Mouse (Mus musculus) neural tube, embryonic 14.5 days (tissue): ENCODE results near the gene Cfap61. TPM values are rescaled to one million over a fixed set of nuclear protein-coding genes. Genes with fewer than 3 reads are reported as not detected.

Source experiments
- ATAC-seq: fragments of 200-750 bp; cut with Nextera tagmentation; 2 replicates; pipeline ENCODE4 v1.8.0; 2017; ENCODE audit warnings: low read depth, mild to moderate bottlenecking, moderate TSS enrichment, moderate library complexity
- H3K27ac ChIP-seq: fragments of 300-500 bp; sonication (generic); 2 replicates; pipeline ENCODE4 v1.5.1; 2014; ENCODE audit warnings: low read depth, mild to moderate bottlenecking, control low read depth, low read length, moderate library complexity, mixed read lengths
- H3K27me3 ChIP-seq: fragments of 300-500 bp; sonication (generic); 2 replicates; pipeline ENCODE4 v1.6.1; 2014; ENCODE audit warnings: low read length; ENCODE audit not compliant: control insufficient read depth, insufficient read depth
- H3K36me3 ChIP-seq: fragments of 300-500 bp; sonication (generic); 2 replicates; pipeline ENCODE4 v1.6.1; 2014; ENCODE audit warnings: low read length, mixed read lengths; ENCODE audit not compliant: control insufficient read depth, insufficient read depth
- H3K4me1 ChIP-seq: fragments of 300-500 bp; sonication (generic); 2 replicates; pipeline ENCODE4 v1.6.1; 2014; ENCODE audit warnings: low read length; ENCODE audit not compliant: control insufficient read depth, insufficient read depth
- H3K4me2 ChIP-seq: fragments of 300-500 bp; sonication (generic); 2 replicates; pipeline ENCODE4 v1.6.1; 2014; ENCODE audit warnings: mild to moderate bottlenecking, low read depth, low read length, control low read depth
- H3K4me3 ChIP-seq: fragments of 300-500 bp; sonication (generic); 2 replicates; pipeline ENCODE4 v1.5.1; 2014; ENCODE audit warnings: low read depth, low read length, control low read depth, mixed read lengths
- H3K9ac ChIP-seq: fragments of 300-500 bp; sonication (generic); replicated peaks from 2 replicates; pipeline ENCODE4 v1.6.1; 2014; ENCODE audit warnings: low read depth, mild to moderate bottlenecking, control low read depth, low read length, mixed read lengths
- H3K9me3 ChIP-seq: fragments of 300-500 bp; sonication (generic); 2 replicates; pipeline ENCODE4 v1.6.1; 2016; ENCODE audit warnings: low read length; ENCODE audit not compliant: control insufficient read depth
- WGBS: fragments of 180-500 bp; shearing (Covaris S2); extraction: QIAGEN DNeasy Blood & Tissue Kit; methylation state at CpG from one replicate; pipeline ENCODE4 v1.1.7; 2014; 5-methylcytosine and 5-hydroxymethylcytosine counted together
- polyA plus RNA-seq: library from polyadenylated mRNA; unstranded; fragments of >200 nt; fragmentation: Nextera tagmentation; extraction: Ambion mirVana; gene quantifications from 2 replicates; pipeline ENCODE4 v1.2.1, GENCODE M21; 2014

Gene Cfap61
- polyA plus RNA-seq, 1 experiment from 2014 or later, result 4.9 TPM

- ATAC-seq, result peak; percentile 15
- WGBS, result under 1% methylated on average over 70 of the region's 75 CpGs
- Histone ChIP-seq H3K9me3 (no peaks in the 10 kb centered on the region), H3K36me3 (no peaks in the 10 kb centered on the region), H3K27ac (peak overlapping the region; percentile 90), H3K4me1 (peaks cover 13% of the 10 kb centered on the region; the same call in 1 of the 2 replicates), H3K27me3 (peaks cover 24% of the 10 kb centered on the region), H3K4me3 (peak overlapping the region; percentile 71), H3K4me2 (peak overlapping the region; percentile 91), H3K9ac (peak overlapping the region; percentile 87)
These were observed 288.8 kb downstream of the Cfap61 start for GRCm38 (mm10) chr2:146223176-146223905.

GRCm38 (mm10) chr2:146224141-146224540 is 289.6 kb downstream of the Cfap61 start:
- peak overlapping the region; percentile 71 for H3K4me3 ChIP-seq
- no peak for ATAC-seq
- 5% methylated on average over 7 of the region's 7 CpGs for WGBS
- H3K4me2 ChIP-seq, result peak overlapping the region; percentile 91
- H3K36me3 ChIP-seq, result no peaks in the 10 kb centered on the region
- no peak overlapping the region for H3K27ac ChIP-seq
- H3K9ac ChIP-seq, result no peak overlapping the region; the same call in 1 of the 2 replicates
- H3K9me3 ChIP-seq, result no peaks in the 10 kb centered on the region
- peaks cover 10% of the 10 kb centered on the region; the same call in 1 of the 2 replicates for H3K4me1 ChIP-seq
- H3K27me3 ChIP-seq, result peaks cover 23% of the 10 kb centered on the region

- WGBS, result 6% methylated on average over 6 of the region's 6 CpGs
- Histone ChIP-seq H3K27ac (no peak overlapping the region), H3K27me3 (peaks cover 20% of the 10 kb centered on the region)
These were observed 291.2 kb downstream of the Cfap61 start for GRCm38 (mm10) chr2:146225818-146226217.

GRCm38 (mm10) chr2:146226484-146226883 is 291.9 kb downstream of the Cfap61 start:
- Histone ChIP-seq H3K4me3 (no peak overlapping the region), H3K27ac (no peak overlapping the region), H3K4me1 (peaks cover 3% of the 10 kb centered on the region; the same call in 1 of the 2 replicates), H3K4me2 (no peak overlapping the region), H3K9me3 (no peaks in the 10 kb centered on the region), H3K9ac (no peak overlapping the region), H3K27me3 (peaks cover 19% of the 10 kb centered on the region), H3K36me3 (no peaks in the 10 kb centered on the region)
- ATAC-seq, result no peak
- WGBS, result 7% methylated on average over 9 of the region's 9 CpGs

More at GRCm38 (mm10) chr2:146225818-146226217, 291.2 kb downstream of the Cfap61 start:
- ATAC-seq, result no peak
- Histone ChIP-seq H3K9me3 (no peaks in the 10 kb centered on the region), H3K9ac (no peak overlapping the region), H3K4me1 (peaks cover 6% of the 10 kb centered on the region; the same call in 1 of the 2 replicates), H3K4me3 (no peak overlapping the region), H3K36me3 (no peaks in the 10 kb centered on the region), H3K4me2 (no peak overlapping the region)

- no peak for ATAC-seq
- 63% methylated on average over 3 of the region's 3 CpGs for WGBS
These were observed 293.1 kb downstream of the Cfap61 start for GRCm38 (mm10) chr2:146227646-146228045.

GRCm38 (mm10) chr2:146228435-146228834 is 293.9 kb downstream of the Cfap61 start:
- Histone ChIP-seq H3K4me3 (no peak overlapping the region), H3K4me1 (peaks cover 3% of the 10 kb centered on the region; the same call in 1 of the 2 replicates), H3K9ac (no peak overlapping the region), H3K4me2 (no peak overlapping the region), H3K27ac (no peak overlapping the region), H3K9me3 (no peaks in the 10 kb centered on the region), H3K36me3 (no peaks in the 10 kb centered on the region), H3K27me3 (peaks cover 10% of the 10 kb centered on the region)
- WGBS, result 59% methylated on average over 2 of the region's 2 CpGs
- no peak for ATAC-seq

More at GRCm38 (mm10) chr2:146227646-146228045, 293.1 kb downstream of the Cfap61 start:
- peaks cover 14% of the 10 kb centered on the region for H3K27me3 ChIP-seq
- no peak overlapping the region for H3K9ac ChIP-seq
- no peak overlapping the region for H3K27ac ChIP-seq
- no peaks in the 10 kb centered on the region for H3K36me3 ChIP-seq
- H3K9me3 ChIP-seq, result no peaks in the 10 kb centered on the region
- peaks cover 3% of the 10 kb centered on the region; the same call in 1 of the 2 replicates for H3K4me1 ChIP-seq
- no peak overlapping the region for H3K4me3 ChIP-seq
- H3K4me2 ChIP-seq, result no peak overlapping the region

GRCm38 (mm10) chr2:146231485-146231884 is 296.9 kb downstream of the Cfap61 start:
- no peak overlapping the region for H3K4me3 ChIP-seq
- no peak overlapping the region for H3K27ac ChIP-seq
- H3K9ac ChIP-seq, result no peak overlapping the region
- H3K9me3 ChIP-seq, result no peaks in the 10 kb centered on the region
- no peaks in the 10 kb centered on the region for H3K36me3 ChIP-seq
- 99% methylated on average over 2 of the region's 2 CpGs for WGBS
- no peak overlapping the region for H3K4me2 ChIP-seq
- H3K4me1 ChIP-seq, result no peaks in the 10 kb centered on the region
- H3K27me3 ChIP-seq, result peaks cover 3% of the 10 kb centered on the region; the same call in 1 of the 2 replicates
- ATAC-seq, result no peak

GRCm38 (mm10) chr2:146239196-146239747 is 304.7 kb downstream of the Cfap61 start:
- no peaks in the 10 kb centered on the region for H3K4me1 ChIP-seq
- no peak overlapping the region for H3K9ac ChIP-seq
- no peak overlapping the region for H3K4me2 ChIP-seq
- H3K9me3 ChIP-seq, result no peaks in the 10 kb centered on the region
- H3K27ac ChIP-seq, result no peak overlapping the region
- 91% methylated on average over 4 of the region's 4 CpGs for WGBS
- H3K27me3 ChIP-seq, result no peaks in the 10 kb centered on the region
- no peaks in the 10 kb centered on the region for H3K36me3 ChIP-seq
- no peak for ATAC-seq
- no peak overlapping the region for H3K4me3 ChIP-seq

- no peak for ATAC-seq
- no peaks in the 10 kb centered on the region for H3K4me1 ChIP-seq
- no peaks in the 10 kb centered on the region for H3K9me3 ChIP-seq
- H3K4me3 ChIP-seq, result no peak overlapping the region
- no peak overlapping the region for H3K4me2 ChIP-seq
- no peaks in the 10 kb centered on the region for H3K36me3 ChIP-seq
- H3K27me3 ChIP-seq, result no peaks in the 10 kb centered on the region
- WGBS, result 92% methylated on average over 2 of the region's 2 CpGs
- H3K27ac ChIP-seq, result no peak overlapping the region
- no peak overlapping the region for H3K9ac ChIP-seq
These were observed 309.5 kb downstream of the Cfap61 start for GRCm38 (mm10) chr2:146244049-146244448.
